Mouse (Mus musculus) ES-Bruce4 (cell line): ENCODE measurements around the gene Shc4.

Source experiments
- CTCF ChIP-seq: IDR thresholded peaks from one replicate; pipeline ENCODE4 v1.8.1; 2011; ENCODE audit warnings: low read depth, low read length
- EP300 ChIP-seq: IDR thresholded peaks from 2 replicates; pipeline ENCODE4 v1.6.1; 2011; ENCODE audit warnings: low read depth, low read length; ENCODE audit not compliant: insufficient read depth
- POLR2A ChIP-seq: IDR thresholded peaks from one replicate; pipeline ENCODE4 v1.8.1; 2011; ENCODE audit warnings: low read length; ENCODE audit not compliant: insufficient read depth

GRCm38 (mm10) chr2:125736025-125736343 is 12.0 kb upstream of the Shc4 start:
- TF ChIP-seq CTCF (no peak), POLR2A (no peak), EP300 (no peak)
